Mouse (Mus musculus) megakaryocyte progenitor cell, adult 5-6 weeks (primary cell): Measurements from ENCODE around the gene Sptbn4. TPM values are rescaled to one million over a fixed set of nuclear protein-coding genes. Genes with fewer than 3 reads are reported as not detected.

Experiments used
- ATAC-seq: replicated peaks from 2 replicates; pipeline ENCODE4 v1.8.0; 2016; ENCODE audit warnings: mild to moderate bottlenecking, moderate TSS enrichment, inconsistent platforms; ENCODE audit not compliant: poor library complexity
- total RNA-seq, 2 experiments: library from RNA; stranded (forward) in 1 of 2; stranded (reverse) in 1 of 2; fragments of 157-497, 149-512 nt in 1 of 2; fragments of 200-1000 nt in 1 of 2; gene quantifications; 2 replicates each; pipeline versions ENCODE4 v1.2.3 to v1.2.4; 2015 to 2017

Sptbn4 gene
- total RNA-seq, 2 experiments from 2014 or later, result 0.02 TPM; not detected in 1

- ATAC-seq, result no peak
Observed at GRCm38 (mm10) chr7:27475596-27475995, 28.1 kb upstream of the Sptbn4 start.

GRCm38 (mm10) chr7:27474490-27474954, 27.0 kb upstream of the Sptbn4 start:
- peak; percentile 74 for ATAC-seq

- no peak for ATAC-seq
Observed at GRCm38 (mm10) chr7:27473835-27474489, 26.5 kb upstream of the Sptbn4 start.

GRCm38 (mm10) chr7:27473156-27473834, 25.8 kb upstream of the Sptbn4 start, which contains the start of gene Sertad3:
Gene Sertad3 (plus strand): TSS chr7:27473768.
- ATAC-seq, result peak; percentile 71

- no peak for ATAC-seq
Observed at GRCm38 (mm10) chr7:27472596-27472995, 25.1 kb upstream of the Sptbn4 start.

- no peak for ATAC-seq
Observed at GRCm38 (mm10) chr7:27471390-27472120, 24.1 kb upstream of the Sptbn4 start.

GRCm38 (mm10) chr7:27467648-27468047, 20.2 kb upstream of the Sptbn4 start:
- ATAC-seq, result no peak

GRCm38 (mm10) chr7:27460477-27460876, 13.0 kb upstream of the Sptbn4 start:
- ATAC-seq, result peak; percentile 65

GRCm38 (mm10) chr7:27459640-27460039, 12.2 kb upstream of the Sptbn4 start:
- ATAC-seq, result peak; percentile 26

GRCm38 (mm10) chr7:27458614-27459013, 11.1 kb upstream of the Sptbn4 start:
- peak; percentile 40; the same call in 1 of the 2 replicates for ATAC-seq

GRCm38 (mm10) chr7:27455273-27455672, 7.8 kb upstream of the Sptbn4 start:
- ATAC-seq, result no peak

- peak; percentile 45 for ATAC-seq
Observed at GRCm38 (mm10) chr7:27454461-27455121, 7.1 kb upstream of the Sptbn4 start.

GRCm38 (mm10) chr7:27452206-27452770, 4.8 kb upstream of the Sptbn4 start:
- no peak for ATAC-seq

- ATAC-seq, result no peak
Observed at GRCm38 (mm10) chr7:27451359-27451758, 3.9 kb upstream of the Sptbn4 start.

- peak; percentile 25 for ATAC-seq
Observed at GRCm38 (mm10) chr7:27449256-27449862, 1.9 kb upstream of the Sptbn4 start.

GRCm38 (mm10) chr7:27448421-27449206, 1.1 kb upstream of the Sptbn4 start:
- ATAC-seq, result peak; percentile 18

- ATAC-seq, result no peak
Observed at GRCm38 (mm10) chr7:27446521-27447418, 716 bp downstream of the Sptbn4 start.

- no peak for ATAC-seq
Observed at GRCm38 (mm10) chr7:27446051-27446450, 1.4 kb downstream of the Sptbn4 start.
